Mouse (Mus musculus) ZHBTc4 (cell line): ENCODE measurements around the gene Oxct1.
A peak's percentile ranks its signal among the peaks of the same experiment; 100 is the strongest.

Source experiments
- DNase-seq: peaks from one replicate; pipeline ENCODE4 v3.0.0-alpha.2; 2011; ENCODE audit warnings: low read depth, low spot score

The Oxct1 gene

DNA sequence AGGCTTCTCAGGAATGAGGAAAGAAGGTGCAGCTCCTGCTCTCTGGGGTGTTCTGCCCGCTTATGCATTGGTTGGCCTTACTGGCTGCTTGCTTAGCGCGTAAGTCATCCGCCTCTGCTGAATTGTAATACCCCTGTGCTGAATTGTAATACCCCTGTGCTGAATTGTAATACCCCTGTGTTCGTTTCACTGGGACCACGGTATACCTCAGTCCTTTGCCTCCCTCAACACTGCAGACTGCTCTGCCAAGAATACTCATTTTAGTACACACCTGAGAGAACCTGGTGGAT is 2.2 kb downstream of the Oxct1 start:
- DNase-seq, result peak; percentile 13

DNA sequence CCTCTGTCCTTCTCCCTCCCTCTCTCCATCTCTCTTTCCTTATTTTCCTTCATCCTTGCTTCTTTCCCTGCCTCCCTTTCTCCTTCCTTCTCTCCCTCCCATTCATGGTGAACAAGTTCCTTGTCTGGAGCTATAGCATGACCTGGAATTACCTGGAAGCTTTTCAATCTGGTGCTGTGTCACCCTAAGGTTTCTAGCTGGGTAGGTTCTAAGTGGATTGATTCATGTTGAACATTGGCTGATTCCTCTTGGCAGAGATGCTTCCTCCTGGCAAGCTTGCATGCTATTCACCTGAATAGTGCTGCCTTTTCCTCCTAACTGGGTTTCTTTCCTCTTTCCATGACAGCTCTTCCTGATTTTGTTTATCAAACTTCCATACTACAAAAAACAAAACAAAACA is 2.8 kb downstream of the Oxct1 start:
- DNase-seq, result no peak

DNA sequence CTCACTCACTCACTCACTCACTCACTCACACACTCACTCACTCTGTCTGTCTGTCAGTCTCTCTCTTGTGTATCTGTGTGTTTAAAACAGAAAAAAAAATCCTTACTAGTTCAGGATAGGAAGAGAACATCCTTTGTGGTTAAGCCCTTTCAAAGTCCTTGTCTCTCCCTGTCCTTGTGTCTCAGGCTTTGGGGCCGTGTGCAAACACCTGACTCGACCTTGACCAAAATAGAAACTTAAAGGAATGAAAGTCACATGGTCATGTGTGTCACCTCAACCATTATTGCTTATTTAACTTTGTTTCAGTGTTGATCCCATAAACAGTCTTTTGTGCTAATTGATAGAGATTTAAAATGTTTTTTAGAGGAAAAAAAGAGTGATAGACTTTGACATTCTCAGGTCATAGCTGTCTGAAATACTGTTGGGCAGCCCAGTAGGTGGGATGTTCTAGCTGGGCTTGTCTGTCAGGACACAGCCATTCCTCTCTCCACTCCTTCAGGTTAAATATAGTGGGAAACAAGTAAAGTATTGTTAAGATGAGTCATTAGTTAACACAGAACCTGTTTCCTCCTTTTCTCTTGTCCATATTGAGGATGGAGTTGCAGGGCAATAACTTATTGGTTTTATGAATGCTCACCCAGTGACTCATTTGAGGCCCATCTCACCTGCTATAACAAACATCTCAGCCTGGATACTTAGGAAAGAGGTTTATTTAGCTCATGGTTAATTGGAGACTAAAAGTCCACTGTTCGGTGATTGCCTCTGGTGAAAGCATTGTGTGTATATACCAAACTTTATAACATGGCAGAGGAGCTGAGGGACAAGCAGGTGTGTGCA is 7.2 kb downstream of the Oxct1 start:
- peak; percentile 34 for DNase-seq

DNA sequence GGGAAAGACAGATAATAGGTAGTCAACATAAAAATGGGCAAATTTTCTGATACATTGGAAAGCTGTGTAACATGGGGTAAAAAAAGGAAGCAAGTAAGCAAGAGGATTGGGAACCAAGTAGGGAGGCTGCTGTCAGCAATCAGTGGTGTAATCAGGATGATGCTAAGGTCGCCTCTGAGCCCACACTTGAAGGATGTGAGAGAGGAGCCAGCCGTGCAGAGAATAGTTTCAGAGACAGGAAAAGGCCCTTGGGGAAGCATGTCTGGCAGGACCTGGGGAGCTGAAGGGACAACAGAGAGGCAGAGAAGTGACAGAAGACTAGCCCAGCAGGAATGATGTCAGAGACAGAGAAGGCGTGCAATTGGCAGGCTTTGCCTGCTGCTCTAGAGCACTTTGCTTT is 16.2 kb downstream of the Oxct1 start:
- no peak for DNase-seq

DNA sequence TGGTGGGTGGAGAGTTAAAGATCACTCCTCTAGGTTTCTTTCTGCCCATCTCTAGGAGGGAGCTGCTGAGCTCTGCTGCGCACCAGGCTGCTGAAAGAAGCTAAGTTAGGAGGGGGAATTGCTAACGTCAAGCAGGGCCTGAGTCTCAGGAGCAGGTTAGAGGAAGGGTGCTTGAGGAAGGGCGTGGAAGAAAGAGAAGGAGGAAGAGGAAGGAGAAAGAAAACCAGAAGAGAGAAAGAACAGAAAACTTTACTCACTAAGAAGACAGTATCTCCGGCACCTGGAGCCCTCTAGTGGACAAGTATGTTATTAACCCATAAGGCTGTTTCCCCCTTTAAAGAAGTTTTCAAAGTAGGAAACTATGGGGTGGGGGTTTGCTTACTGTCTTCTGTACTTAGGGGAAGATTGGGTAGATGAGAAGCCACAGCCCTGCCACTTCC is 16.9 kb downstream of the Oxct1 start:
- peak; percentile 45 for DNase-seq

DNA sequence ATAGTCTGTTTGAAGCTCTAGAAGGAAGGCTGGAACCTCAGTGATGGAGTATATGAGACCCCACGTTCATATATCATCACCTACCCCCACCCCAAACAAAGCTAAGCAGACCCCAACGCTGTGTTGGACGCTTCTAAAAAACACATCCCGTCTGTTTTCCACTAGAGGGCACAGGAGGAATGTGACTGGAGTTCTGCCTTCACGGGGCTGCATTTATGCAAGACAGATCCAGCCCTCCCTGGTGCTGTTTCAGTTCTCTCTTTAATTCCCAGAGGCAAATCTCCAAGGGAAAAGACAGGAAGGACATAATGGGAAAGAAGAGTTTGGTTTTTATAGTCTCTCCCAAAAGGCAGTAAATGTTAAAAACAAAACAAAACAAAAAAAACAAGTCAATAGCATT is 30.4 kb downstream of the Oxct1 start:
- peak; percentile 25 for DNase-seq

DNA sequence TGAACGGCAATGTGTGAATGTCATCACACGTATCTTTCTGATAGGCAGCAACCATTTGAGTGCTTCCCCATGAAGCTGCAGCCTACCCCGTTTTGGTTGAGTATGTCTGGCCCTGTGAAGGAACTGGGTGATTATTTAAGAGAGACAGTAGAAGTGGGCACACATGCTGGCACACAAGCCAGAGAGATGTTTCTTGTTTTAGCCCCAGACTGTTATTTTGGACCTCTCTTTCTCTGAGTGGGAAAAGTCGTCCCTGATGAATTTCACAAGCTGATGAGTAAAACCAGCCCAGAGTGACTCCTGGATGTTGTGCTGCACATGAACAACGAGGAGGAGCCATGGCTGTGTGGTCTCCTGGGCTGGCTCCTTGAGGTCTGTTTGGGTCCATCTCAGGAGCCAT is 37.4 kb downstream of the Oxct1 start:
- no peak for DNase-seq

DNA sequence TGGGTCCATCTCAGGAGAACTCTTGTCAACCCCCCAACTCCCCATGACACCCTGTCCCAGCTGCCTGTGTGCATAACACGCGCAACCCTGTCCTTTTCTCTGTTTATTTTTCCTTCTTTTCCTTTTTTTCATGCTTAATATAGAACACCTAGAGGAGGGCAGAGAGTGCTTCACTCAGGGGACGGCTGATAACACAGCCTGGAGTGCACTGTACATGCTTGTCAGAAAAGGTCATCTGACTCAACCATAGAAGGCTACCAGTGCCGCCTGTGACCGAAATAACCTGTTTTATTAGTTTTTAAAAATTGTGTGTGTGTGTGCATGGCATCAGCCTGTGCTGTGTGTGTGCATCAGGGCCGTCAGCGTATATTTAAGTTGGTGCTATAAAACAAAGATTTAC is 37.8 kb downstream of the Oxct1 start:
- no peak for DNase-seq

DNA sequence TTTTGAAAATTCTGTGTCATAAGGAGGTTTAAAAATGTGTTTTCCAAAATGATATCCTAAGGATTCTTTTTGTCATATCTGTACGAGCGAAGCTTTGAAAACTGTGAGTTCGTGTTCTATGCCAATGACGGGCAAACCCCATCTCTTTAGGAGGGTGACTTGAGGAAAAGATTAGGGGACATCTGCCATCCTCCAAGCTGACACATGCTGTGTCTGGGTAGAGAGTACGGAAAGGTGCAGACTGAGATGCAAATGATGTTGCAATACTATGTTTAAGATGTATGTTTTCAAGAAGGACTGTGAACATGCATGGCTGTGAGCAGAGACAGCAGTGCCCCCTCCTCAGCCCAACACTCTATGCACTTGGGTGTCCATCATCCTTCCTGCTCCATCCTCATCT is 38.5 kb downstream of the Oxct1 start:
- DNase-seq, result no peak

DNA sequence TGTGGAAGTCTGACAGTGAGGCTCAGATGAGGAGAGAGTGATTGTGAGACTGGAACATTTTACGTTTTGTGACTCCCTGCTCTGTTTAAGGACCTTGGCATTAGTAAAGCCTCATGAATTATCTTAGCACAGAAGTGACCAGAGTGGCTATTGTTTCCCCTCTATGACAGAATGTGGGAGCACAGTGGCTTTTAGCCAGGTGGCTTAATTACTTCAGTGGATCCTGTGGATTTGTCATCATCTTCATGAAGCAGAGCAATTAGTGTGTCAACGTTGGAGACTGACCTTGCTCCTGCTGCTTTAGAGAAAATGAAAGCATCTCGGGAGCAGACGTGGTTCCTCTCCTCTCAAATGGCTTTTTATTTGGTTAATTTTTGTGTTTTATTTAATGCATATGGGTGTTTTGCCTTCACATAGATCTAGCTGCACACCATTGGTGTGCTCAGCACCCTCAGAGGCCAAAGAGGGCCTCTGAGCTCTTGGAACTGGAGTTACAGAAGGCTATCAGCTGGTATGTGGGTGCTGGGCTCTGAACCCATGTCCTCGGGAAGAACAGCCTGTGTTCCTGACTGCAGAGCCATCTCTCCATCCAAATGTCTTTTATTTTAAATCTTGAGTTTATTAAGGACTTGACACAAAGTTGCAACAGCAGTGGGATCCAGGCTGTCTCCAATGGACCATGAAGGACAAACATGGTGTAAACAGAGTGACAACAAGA is 41.2 kb downstream of the Oxct1 start:
- no peak for DNase-seq

DNA sequence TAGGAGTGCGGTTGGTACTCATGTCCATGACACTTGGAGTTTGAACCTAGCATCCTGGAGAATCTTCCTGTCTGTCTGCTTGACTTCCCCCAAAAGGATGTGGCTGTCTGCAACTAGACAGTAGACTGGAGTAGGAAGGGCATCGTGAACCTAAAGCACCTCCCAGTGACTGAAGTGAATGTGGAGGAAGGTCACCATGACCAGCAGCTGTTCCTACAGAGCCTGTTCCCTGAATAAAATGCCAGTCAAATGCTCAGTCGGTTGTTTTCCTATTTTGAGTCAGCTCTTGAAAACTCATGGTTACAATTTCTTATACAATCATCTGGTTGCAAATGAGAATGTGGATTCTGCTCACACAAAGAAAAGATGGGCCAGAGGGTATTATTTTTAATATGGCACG is 51.8 kb downstream of the Oxct1 start:
- DNase-seq, result no peak

DNA sequence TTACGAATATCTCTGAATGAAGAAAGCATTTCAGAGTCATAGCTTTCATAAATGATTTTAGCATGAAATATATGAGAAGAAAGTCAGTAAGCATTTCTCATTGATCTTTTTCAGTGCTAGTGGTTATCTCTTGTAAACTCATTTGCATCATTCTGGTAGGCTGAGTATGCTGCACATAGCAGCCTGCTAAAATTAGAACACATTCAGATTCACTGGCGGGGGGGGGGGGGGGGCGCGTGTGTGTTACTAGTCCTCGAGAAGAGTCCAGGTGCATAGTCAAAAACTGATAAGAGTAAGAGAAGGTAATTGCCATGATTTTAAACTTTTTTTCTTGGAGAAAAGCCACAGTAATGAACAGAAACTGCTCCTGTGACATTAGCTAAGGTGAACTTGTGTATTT is 52.6 kb downstream of the Oxct1 start:
- DNase-seq, result no peak

DNA sequence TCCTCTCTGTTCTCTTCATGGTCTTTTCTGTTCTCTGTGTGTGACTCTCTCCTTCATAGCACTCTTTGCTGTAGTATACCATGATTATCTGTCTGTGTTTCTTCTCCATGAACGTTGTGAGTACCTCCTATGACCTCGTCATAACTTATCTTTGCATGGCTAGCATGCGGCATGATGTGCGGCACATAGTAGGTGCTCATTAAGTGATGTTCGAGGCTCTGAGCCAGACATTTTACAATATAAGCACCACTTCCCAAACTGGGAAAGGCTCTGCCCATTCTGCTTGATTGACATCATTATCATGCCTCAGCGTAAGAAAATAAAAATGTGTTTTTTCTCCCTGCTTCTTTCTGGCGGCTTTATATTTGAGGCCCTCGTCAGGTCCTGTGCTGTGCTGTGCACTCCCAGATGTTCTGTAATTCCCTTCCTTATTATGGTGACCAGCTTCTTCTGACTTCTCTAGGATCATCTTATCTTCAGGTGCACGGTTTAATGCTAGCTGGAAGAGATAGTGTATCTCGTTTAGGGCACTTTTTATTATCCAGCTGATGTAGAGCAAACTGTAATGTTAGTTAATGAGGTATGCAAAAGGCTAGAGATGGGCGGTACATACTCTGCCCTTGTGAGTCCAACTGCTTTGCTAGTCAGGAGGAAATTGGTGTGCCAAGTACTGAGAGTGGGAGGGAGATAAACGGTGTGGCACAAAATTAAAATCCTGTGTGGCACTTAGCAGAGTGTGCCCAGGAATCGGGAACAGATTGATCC is 53.4 kb downstream of the Oxct1 start:
- peak; percentile 22 for DNase-seq

DNA sequence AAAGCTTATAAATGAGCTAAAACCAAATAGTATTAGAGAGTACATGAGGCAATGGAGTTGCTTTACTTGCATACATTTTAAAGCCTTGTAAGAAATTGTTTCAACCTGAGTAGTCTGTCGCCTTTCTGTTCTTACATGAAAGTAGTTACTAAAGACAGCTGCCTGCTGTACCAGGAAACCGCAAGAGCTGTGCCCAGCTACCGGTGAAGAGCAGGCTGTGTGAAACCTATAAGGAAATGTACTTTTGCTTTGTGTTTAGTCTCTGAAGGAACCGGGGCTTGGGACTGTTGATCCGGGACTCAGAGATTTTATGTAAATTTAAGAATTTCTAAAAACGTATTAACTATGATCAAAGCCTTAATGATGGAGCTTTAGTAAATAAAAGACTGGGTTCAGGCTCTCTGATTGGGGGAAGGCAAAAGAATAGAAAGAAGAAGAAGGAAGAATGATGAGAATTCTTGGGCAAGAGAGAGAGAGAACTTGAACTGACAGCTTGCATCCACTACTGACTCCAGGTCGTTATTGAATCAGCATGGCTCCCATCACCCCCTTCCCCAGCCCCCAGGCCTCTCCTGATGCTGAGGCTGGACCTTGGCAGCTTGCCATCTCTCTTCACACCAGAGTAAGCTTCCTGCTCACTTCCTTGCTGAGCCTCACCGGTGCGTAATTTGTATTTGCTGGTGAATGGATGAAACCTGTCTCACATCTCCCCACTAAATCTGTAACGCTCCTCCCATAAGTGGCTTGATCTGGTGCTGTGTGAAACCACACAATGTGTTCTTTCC is 59.6 kb downstream of the Oxct1 start:
- no peak for DNase-seq

DNA sequence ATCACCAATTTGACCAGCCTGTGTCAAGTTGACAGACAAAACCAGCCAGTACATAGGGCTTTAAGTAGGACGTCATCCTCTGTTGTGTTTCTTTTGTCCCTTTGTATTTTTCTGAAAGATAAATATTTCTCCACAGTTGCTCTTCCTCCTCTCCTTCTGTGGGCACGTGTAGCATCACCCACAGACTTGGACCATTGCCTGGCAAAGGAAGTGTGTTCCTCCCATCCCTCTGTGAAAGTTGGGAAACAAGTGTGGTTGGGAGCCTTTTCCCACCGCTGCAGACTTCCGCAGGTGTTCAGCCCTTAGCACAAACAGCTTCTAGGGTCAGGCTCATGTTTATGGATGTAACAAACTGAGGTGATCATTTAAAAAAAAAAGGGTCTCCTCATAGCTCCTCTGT is 61.3 kb downstream of the Oxct1 start:
- no peak for DNase-seq

DNA sequence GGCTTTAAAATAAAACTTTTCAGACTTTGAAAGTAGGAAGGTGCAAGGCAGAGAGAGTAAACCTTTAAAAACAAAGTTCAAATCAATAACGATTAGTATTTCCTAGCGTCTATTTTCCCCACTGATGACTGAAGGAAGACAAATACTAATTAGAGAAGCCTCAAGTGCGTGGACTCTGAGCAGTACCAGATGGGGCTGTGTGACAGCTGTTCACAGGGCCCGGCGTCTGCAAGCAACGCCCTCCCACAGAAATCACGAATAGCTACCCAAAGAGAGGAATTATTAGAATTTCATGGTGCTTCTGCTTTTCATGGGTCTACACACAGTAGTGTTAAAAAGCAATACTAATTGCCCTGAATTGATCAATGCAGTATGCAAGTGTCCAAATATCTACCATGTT is 61.7 kb downstream of the Oxct1 start:
- DNase-seq, result no peak

DNA sequence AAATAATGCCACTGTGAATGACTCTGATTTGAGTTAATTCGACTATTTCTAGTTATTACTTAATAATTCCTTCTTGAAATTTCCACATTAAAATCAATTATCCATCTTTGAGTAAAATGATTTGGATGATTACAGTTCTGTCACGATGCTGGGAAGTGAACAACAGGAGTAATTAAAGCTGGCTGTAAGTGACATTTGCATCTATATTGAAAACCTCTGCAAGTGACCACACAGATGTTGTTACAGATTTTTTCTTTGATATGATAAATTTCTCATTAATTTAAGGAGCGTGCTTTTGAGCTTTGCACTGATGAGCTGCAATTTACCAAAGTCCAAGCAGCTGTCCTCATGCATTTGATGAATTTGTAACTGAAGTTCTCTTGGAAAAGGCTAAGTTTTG is 64.4 kb downstream of the Oxct1 start:
- DNase-seq, result no peak

DNA sequence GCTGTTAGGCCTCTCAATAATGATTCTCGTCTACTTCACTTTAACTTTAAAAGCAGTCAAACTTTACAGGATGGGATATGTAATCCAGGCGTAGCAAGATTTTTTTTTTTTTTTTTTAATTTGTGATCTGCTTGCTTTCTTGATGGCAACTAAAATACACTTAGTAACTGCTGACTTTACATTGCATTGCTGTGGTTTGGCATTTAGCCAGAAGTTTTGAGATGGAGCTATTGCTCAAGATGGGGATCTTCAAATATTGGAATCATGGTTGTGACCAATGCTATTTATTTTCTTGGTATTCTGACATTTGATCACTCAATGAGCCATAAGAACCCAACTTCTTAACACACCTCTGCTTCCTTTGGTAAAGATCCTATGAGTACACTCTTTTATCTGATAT is 66.4 kb downstream of the Oxct1 start:
- DNase-seq, result no peak

DNA sequence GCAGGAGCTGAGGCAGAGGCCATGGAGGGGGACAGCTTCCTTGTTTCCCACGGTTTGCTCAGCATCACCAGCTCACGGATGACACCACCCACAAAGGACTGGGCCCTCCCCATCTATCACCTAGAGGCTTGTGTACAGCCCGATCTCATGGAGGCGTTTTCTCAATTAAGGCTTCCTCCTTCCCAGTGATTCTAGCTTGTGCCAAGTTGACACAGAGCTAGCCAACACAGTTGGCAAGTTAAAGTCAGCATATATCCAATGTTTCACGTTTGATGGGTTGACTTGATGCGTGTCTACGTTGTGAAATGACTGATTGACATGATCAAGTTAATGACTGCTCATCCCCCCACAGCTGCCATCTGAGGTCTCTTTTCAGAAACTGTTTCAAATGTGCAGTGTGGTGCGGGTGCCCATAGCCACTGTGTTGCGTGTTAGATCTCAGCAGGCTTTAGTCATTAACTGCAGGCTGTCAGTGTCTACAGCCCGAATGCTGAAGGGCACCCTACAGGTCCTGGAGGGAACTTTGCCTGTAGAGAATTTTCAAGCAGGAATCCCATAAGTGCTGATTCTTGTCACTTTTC is 74.2 kb downstream of the Oxct1 start:
- DNase-seq, result no peak

DNA sequence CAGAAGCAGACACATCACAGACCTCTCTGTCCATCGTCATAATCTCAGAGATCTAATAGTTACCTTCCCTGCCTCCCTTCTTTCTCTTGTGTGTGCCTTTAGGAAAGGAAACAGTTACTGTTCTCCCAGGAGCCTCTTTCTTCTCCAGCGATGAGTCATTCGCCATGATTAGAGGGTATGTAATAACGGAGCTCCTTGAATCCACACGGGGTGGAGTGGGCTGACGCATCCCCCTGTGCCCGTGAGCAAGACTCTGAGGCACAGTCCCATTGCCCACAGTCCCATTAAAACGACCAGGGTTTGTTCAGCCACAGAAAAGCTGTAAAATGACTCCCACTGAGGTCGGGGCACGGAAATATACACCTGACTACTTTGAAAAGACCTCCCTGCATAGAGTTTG is 74.8 kb downstream of the Oxct1 start:
- no peak for DNase-seq

DNA sequence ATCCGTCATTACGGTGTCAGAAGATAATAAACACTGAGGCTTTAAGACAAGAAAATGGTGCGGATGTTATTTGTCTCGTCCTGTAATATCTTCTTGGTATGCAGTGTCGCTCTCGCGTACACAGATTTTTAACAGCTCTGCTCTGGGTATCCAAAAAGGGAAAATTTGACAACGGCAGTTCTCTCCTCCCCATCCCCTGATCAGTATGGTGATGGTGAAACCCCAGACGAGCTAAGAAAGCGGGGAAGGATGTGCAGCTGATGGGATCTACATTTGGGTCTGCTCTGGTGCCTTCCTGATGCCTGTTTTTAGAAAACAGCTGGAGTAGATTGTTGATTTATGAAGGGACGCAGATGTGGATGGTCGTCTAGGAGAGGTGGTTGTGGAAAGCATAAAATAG is 78.1 kb downstream of the Oxct1 start:
- no peak for DNase-seq

DNA sequence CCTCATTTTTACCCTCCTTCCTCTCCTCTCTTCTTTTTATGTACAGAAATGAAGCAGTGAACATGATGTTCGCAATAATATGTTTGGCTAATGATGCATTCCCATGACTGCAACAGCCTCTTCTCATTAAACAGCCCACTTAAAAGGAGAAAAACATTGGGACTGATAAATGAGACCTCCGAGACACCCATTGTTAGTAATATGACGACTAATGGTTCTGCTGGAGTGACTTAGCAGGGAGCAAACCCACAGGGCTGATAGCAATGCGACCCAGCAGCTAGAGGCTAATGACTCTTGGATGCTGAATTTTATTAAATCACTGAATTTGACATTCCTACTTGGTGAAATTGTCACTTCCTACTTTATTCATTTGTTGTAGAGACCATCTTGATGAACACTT is 79.3 kb downstream of the Oxct1 start:
- DNase-seq, result no peak
